Mouse (Mus musculus): Measurements from ENCODE around the gene Hrasls5.

The Hrasls5 gene

DNA sequence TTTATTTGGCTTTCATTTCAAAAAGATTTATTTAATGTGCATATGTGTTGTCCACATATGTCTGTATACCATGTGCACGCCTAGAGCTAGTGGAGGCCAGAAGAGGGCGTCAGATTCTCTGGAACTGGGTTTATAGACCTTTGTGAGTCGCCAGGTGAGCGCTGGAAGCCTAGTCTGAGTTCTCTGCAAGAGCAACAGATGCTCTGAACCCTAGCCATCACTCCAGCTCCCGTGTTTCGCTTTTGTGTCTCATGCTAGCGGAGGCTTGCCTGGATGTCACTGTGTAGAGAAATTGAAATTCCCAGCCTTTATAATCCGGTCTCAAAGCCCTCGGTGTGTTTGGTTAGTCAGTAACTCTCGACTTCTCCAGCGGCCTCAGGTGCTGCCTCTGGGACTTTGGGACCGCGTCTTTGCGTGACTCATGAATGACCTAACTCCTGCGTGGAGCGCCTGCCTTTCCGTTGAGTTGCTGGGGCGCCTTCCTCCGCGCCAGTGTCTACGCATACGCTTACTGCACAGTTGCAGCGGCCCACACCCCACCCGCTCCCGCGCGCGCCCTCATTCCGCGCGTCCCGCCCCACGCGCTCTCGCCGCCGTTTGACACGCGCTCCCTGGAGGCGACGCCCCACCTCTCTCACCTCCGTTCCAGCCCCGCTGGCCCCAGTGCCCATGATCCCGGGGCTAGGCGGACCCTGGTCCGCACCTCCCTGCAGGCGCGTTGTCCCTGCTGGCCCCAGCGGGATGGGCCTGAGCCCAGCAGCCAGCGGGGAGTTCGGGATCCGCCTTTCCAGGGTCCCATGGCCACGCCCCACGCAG is at the start of gene Hrasls5:
Gene Hrasls5 (plus strand): TSS at position 600 of the 816 bp plus-strand sequence.
- peak; percentile 74 for DNase-seq

DNA sequence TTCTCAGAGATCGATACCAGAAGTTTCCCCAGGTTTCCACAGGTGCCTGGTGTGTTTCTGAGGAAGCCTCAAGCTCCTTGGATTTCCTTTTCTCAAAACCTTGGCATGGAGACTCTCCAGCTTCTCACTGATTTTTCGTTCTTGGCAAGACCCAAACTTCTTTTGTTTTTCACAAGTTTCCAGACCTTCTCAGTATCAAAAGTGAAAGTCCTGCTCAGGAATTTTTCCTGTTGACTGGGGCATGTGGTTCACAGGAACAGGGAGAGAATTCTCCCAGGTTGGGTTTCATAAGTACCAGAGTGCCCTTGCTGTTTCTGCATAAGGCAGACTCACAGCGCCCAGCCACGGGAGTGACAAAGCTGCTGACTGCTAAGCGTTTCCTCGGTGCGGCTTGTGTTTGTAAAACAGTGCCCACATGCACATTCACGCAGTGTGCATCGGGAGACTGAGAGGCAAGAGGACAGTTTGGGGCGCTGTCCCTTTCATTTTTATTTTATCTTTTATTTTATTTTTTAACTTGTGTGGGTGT is 49.7 kb upstream of the Hrasls5 start:
- no peak for DNase-seq

DNA sequence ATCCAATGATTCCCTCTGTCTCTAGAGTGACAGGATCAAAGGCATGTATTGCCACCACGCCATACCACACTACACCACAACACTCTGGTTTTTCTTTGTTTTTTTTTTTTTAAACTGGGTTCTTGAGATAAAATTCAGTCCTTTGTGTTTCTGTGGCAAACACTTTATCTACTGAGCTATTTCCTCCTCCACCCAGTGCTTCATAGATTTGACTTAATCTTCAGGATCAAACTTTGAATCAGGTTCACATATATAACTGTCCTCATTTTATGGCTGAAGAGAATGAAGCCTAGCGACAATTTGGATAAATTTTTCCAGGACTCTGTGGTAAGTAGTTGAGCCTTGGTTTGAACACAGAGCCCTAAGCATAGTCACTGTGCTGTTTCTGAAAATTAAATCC is 48.7 kb upstream of the Hrasls5 start:
- DNase-seq = no peak

DNA sequence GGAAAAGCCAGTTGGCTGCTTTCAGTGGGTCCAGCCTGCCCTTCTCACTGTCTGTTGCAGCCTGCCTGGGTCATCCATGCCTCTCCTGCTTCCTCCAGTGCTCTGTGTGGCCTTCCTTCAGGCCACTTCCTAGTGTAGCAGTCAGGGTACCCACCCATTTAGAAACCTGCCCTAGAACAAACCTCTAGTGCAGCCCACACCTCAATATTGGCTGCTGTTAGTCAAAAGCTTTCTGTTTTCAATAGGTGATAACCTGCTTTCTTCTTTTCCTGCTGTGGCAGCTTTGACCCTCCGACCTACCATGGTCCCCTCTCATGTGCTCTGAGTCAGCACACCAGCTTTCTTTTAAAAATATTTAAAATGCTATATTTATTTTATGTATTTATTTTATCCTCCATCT is 47.9 kb upstream of the Hrasls5 start:
- no peak for DNase-seq

DNA sequence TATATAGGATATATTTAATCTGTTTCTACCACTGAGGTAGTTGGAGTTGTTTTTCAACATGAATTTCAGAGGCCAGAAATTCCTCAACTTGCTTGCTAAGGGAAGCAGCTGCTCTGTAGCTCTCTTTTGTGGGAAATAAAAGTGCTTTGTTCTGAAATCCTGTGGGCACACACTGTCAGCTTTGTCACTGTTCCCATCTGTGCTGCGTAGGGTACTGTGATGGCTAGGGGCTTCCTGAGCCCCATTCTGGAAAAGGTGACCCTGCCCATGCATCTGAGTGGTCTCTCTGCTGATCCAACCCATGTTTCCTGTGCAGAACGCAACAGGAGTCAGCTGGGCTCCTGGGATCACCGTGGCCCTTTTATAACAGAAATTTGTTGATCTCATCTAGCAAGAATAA is 45.5 kb upstream of the Hrasls5 start:
- DNase-seq = no peak

DNA sequence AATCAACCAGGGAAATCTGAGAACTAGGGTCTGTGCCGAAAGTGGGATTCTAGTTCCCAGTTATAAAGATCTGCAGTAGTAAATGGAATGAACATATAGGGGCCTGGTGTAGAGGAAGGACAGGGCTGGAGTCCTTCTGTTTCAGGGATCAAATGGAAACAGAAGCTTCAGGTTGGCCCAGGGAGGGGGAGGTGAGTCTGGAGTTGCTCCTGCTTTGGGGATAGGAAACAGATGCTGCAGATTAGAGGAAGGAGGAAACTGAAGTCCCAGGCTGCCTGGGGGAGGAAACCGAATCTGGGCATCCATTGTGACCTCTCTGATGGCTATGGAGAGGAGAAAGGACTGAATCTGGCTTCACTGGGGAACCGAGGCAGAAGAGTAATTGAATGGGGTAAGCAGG is 44.0 kb upstream of the Hrasls5 start:
- no peak for DNase-seq

DNA sequence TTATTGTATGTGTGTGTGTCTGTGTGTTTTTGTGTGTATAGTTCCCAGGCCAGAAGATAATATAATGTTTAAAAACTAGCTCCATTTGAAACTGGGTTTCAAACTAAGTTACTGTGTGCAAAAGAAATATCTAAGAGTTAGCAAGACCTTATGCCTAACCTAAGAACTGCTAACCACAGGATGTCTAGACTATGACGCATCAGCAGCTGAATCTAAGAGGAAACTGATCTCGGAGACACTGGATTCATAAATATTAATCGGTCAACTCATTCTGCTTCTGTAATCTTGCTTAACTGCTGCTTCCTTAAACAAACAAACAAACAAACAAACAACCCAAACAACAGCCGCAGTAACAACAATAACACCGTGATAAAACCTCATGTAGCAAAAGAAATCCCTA is 42.7 kb upstream of the Hrasls5 start:
- no peak for DNase-seq

DNA sequence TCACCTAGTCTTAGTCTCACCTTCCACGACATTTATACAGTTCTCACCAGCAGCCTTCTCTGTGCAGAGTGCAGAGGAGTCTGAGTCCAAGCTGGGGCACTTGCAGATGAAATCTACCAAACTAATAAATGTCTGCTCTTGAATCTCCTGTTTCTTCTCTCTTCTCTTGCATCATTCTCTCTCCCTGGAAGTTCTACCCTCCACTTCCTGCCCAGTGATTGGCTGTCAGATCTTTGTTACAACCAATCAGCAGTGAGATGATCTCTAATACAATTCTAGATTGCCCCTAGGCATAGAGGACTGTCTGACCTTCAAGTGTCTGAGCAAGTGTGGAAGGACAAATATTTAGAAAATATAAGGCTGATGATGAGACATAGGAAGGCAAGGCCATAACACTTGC is 36.2 kb upstream of the Hrasls5 start:
- DNase-seq = no peak

DNA sequence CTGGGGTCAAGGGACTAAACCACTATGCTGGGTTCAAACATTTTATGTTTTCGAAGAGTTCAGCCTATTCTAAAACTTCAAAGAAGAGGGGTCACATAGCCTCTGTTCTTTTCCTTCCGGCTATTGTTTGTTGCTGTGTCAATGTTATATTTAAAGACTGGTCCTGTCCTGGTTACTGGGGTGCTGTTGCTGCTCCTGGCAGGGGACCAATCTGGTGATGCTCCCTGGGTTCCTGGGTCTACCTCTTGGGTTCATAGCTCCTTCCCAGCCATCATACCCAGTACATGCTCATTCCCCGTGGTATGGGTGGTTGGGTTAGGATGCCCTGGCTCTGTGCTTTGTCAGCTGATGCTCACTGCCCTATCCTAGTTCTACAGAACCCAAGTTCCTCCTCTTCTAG is 34.6 kb upstream of the Hrasls5 start:
- DNase-seq = no peak

DNA sequence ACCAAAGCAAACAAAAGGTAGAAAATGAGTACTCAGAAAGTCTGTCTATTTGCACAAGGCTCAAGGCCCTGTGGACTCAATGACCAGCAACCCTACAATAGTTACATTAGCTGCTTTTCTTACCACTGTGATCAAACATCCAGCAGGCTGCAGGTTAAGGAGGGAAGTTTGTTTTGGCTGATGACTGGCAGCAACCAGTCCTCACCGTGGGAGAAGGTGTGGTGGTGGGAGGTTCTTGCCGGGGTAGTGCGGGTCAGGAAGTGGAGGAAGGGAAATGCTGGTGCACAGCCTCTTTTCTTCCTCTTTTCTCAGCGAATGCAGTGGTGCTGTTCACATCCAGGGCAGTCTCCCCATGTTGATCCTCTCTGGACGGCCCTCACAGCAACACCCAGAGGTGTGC is 31.3 kb upstream of the Hrasls5 start:
- no peak for DNase-seq

DNA sequence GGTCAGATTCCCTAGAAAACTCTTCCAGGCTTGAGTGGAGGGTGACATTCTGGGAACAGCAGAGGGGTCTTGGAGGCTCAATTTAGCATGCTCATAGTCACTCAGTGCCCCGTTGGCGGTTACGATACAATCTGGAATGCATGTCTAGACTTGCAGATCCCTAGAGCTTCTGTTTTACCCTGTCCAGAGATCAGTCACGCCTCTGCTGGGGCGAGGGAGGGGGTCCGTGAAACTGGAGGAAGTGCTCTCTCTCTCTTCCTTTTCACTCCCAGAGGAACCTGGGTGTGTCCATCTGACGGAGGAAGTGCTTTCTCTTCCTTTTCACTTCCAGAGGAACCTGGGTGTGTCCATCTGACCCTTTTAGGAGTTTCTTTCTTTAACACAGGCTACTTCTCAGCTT is 29.2 kb upstream of the Hrasls5 start:
- DNase-seq = no peak

DNA sequence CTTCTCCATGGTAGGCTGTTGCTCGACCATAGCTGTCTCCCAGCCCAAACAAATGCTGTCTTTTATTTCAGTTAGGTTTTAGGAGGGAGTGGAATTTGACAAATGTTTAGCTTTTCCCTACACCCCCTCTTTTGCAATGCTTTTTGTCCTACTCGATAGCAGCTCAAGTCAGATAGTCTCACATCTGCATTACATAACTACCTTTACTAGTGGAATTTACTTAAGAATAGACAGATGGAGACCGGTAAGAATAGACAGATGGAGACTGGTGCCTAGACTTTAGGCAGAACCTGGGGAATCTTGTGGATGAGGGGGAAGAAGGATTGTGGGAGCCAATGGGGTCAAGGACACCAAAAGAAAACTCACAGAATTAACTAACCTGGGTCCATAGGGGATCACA is 28.7 kb upstream of the Hrasls5 start:
- DNase-seq = no peak

DNA sequence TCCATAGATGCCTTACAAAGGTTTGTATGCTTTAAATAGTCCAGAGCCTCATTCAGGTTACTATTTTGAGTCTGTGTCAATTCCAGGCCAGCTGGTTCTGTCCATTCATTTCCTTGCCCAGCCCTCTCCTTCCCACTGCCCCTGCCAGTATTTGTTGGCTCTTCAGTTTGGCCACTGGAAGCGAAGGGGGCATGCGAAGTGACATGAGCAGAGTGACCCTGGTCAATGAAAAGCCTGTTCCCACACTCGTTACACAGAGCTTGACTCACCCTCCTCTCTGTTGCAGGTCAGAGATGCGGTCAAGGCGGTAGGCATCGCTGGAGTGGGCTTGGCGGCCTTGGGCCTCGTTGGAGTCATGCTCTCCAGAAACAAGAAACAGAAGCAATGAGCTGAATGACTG is 27.1 kb upstream of the Hrasls5 start:
- DNase-seq = no peak

DNA sequence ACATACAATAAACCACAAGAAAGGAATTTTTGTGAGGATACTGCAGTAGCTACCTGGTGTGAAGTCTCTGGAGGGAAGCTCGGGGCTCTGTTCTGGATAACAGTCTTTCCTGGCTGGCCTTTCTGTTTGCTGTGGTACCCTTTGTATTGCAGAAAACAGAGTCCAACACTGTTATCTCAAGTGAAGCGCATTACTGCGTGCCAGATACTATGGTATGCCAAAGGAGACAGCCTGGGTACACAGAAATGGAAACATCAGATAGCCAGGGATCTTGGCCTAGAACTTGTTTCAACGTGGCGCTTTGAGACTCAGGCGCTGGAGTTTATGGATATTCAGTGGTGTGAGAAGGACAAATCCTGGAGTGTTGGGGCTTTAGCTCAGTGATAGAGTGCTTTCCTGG is 26.6 kb upstream of the Hrasls5 start:
- no peak for DNase-seq

DNA sequence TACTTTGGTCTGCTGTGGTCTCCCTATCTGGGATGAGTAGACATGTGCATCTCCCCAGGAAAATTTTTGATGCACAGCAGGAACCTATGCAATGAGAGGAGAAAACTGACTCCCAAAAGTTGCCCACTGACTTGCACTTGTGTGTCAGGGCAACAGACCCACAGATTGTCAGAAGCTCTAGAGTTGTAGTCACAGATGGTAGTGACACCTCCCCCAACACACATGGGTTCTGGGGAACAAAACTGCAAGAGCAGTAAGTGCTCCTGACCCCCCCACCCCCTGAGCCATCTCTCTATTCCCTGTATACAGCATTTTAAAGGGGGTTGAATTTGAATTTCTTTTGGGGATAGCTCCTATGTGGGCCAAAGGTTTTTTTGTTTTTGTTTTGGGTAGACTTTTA is 21.5 kb upstream of the Hrasls5 start:
- DNase-seq = no peak

DNA sequence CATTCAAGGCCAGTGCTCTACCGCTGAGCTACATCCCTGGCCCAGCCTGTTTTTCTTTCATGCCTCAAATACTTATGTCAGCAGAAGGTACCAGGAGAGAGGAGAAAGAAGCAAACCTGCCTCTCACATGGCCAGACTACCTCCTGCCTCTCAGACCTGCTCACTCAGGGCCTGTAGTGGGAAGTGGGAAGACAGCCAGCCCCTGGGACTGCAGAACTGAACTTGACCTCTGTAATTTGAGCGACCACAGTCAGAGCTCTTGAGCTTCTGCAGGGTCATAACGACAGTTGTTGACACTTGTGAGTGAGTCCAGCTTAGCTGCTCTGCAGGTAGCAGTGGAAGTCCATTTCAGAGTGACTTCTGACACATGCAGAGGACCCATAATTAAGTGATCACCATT is 20.3 kb upstream of the Hrasls5 start:
- DNase-seq = no peak

DNA sequence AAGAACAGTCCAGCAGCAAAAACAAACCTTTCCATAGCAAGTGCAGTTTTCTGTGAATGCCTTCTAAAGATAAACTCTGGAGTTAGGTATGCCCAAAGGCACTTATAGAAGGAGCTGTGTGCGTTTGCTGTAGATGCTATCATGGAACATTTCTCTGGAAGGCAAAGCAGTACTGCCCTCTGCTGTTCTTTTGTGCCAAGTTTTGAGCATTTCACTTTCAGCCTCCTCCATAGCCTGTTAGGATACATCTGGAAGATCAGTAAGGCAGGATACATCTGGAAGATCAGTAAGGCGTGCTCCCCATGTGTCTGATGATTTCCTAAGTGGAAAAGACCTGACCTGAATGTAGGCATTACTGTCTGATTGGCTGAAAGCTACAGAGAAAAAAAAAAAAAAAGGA is 16.8 kb upstream of the Hrasls5 start:
- DNase-seq = peak; percentile 57

DNA sequence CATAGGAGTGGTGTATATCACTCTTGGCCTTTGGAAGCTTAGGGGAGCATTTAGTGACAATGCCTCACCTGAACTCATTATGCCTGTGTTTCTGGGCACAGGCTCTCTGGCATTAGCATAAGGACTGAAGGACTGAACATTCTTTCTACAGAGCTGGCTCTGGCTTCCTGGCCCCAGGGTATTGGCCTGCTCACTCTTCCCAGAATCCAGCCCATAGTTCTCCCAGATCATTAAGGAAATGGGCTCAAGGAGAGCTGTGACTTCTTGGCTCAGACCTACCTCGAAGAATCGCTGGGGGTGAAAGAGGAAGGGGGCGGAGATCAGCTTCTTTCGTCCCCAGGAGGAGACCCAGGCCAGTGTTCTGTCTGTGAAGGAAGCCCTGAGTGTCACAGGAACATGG is 13.9 kb upstream of the Hrasls5 start:
- DNase-seq = no peak

DNA sequence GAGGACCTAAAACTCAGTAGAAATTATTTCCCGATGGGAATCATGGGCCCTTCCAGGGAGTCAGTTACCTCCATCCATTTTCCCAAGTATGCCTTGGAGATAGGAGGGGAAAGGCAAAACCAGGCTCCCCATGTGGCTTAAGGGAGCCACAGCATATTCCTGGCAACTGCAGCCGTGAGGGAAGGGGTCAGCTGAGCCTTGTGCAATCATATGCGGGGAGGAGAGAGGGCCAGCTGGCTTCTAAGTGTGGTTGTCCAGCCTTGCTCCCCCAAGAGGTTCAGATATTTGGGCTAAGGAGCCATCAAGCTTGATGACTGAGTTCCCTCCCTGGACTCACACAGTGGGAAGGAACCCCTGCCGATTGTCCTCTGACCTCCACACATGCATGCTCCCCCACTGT is 10.8 kb upstream of the Hrasls5 start:
- DNase-seq = no peak

DNA sequence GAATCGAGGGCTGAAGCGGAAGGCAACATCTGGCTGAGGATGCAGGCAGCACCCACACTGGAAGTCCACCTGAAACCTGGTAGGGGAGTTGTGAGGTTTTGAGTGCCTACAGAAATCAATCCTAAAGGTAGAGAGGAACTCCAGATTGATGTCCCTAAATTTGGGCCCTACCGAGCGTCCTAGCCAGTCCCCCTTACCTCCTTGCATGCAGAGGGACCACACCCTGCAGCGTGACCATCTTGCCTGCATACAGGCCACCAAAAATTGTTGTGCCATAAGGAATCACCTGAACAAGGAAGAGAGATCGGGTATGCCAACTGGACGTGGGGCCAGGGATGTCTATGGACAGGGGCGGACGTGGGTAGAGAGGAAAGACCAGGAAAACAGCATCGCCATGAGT is 8.2 kb upstream of the Hrasls5 start:
- DNase-seq = no peak

DNA sequence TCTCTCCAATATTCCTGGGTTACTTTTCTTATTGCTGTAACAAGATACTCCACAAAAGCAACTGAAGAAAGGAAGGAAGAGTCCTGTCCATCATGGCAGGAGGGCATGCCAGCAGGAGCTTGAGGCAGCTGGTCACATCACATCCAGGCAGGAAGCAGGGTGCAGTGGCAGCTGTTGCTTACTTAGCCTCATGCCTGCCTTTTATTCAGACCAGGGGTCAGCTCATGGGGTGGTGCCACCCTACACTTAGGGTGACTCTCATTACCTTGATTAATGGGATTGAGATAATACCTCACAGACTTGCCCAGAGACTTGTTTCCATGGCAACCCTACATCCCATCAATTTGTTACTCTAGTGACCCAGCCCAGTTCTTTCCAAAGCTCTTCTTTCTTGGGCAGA is 7.3 kb upstream of the Hrasls5 start:
- DNase-seq = peak; percentile 49

DNA sequence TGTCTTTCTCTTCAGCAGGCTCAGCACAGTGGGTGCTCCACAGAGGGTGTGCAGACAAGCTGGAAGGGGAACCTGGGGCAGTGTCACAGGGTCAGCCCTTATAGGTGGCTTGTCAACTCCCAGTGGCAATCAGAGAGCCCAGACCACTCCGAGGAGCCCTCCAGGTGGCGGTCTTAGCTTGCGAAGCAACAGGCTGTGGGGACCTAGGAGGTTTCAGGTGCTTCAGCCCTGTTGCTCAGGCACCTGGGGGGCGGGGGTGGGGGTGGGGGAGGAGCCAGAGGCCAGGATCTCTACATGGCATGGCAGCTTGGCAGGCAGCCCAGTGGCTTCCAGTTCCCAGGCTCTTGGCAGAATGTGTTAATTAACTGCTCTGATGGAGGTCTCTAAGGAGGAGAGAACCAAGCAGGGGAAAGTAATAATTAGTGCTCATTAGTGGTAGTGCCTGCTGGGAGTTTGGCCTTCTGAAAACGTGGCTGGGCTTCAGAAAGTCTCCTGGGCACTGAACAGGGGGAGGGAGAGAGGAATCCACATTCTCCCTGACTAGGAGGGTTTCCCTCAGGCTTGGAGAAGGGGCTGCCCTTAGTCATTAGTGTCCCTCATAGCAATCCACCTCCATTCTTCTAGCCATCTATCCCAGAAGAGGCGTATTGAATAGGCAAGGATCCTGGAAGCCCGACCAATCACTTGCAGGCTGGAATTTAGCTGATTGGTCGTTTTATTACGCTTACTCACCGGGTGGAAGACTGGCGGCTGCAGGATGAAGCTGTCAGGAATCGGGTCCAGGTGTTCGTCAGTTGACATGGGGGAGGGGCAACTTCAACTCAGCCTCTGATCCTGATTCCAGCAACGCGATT is 6.2 kb upstream of the Hrasls5 start:
- peak; percentile 97 for DNase-seq

DNA sequence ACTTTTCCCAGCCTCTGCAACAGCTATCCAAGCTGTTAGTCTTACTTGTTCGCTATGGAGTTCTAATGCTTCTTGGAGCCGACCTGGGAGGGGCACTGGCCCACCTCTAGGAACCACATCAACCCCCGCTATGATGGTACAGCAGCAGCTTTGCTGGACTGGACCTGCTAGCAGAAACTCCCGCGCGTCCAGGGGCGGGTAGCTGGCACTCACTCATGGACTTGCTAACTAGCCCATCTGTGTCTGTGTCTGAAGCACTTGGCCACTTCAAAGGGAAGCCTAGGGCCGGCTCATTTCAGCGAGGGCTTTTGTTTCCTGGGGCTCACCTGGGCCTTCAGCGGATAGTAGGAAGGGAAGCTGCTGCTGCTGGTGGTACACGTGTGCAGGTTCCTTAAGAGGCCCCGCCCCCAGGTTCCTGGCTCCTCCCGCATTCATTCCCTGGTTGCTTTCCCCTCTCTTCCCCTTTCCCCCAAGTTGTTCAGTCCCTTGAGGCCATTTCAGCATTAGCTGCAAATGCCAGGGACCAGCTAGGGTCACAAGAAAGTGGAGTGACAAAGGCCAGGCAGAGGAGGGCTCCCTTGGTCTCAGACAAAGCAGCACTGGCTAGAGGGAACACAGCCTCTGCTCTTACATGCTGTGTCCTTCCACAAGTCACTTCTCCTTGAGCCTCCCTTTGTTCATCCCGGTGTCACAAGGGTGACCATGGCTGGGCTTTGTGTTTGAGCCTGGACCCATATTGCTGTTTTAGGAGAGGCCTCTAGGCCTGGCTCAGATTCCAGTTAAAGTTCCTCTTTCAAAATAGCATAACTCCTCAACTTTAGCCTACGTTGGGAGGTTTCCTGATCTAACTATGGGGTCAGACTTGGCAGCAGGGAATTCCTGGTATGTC is 5.3 kb upstream of the Hrasls5 start, which contains the start of gene Lgals12:
Gene Lgals12 (minus strand): TSS at position 393 of the 889 bp plus-strand sequence.
- DNase-seq = peak; percentile 57
